Mouse (Mus musculus) heart, postnatal 0 days (tissue): ENCODE data around the gene Olfr765. TPM values are rescaled to one million over a fixed set of nuclear protein-coding genes. Genes with fewer than 3 reads are reported as not detected.
"Not testable (repeated sequence)": the region's sequence is repeated elsewhere in the genome, so short reads cannot be mapped to it uniquely, and the experiment has no call there.

ENCODE experiments used
- ATAC-seq: fragments of 200-750 bp; cut with Nextera tagmentation; 2 replicates; pipeline ENCODE4 v1.8.0; 2017; ENCODE audit warnings: low read depth, moderate number of reproducible peaks, moderate library complexity; ENCODE audit not compliant: insufficient read depth
- DNase-seq: peaks from one replicate; pipeline ENCODE4 v3.0.0-alpha.2; 2016; ENCODE audit warnings: low spot score
- H3K27ac ChIP-seq: fragments of 300-500 bp; sonication (generic); 2 replicates; pipeline ENCODE4 v1.5.1; 2014; ENCODE audit warnings: low read depth, mild to moderate bottlenecking
- H3K27me3 ChIP-seq: fragments of 300-500 bp; sonication (generic); 2 replicates; pipeline ENCODE4 v1.6.1; 2014; ENCODE audit warnings: low read length, mixed read lengths; ENCODE audit not compliant: control insufficient read depth, insufficient read depth
- H3K36me3 ChIP-seq: fragments of 300-500 bp; sonication (generic); replicated peaks from 2 replicates; pipeline ENCODE4 v1.6.1; 2014; ENCODE audit warnings: low read length, mixed read lengths; ENCODE audit not compliant: control insufficient read depth, insufficient read depth
- H3K4me1 ChIP-seq: fragments of 300-500 bp; sonication (generic); 2 replicates; pipeline ENCODE4 v1.6.1; 2014; ENCODE audit warnings: antibody characterized with exemption; ENCODE audit not compliant: control insufficient read depth, insufficient read depth
- H3K4me2 ChIP-seq: fragments of 300-500 bp; sonication (generic); 2 replicates; pipeline ENCODE4 v1.6.1; 2014; ENCODE audit warnings: low read depth, mild to moderate bottlenecking, low read length, moderate library complexity
- H3K4me3 ChIP-seq: fragments of 300-500 bp; sonication (generic); 2 replicates; pipeline ENCODE4 v1.5.1; 2014; ENCODE audit warnings: low read depth, low read length
- H3K9ac ChIP-seq: fragments of 300-500 bp; sonication (generic); replicated peaks from 2 replicates; pipeline ENCODE4 v1.6.1; 2014; ENCODE audit warnings: low read depth, low read length, mixed read lengths
- H3K9me3 ChIP-seq: fragments of 300-500 bp; sonication (generic); replicated peaks from 2 replicates; pipeline ENCODE4 v1.6.1; 2016; ENCODE audit warnings: low read length; ENCODE audit not compliant: control insufficient read depth
- CTCF ChIP-seq: IDR thresholded peaks from 2 replicates; pipeline ENCODE4 v1.5.1; 2016; ENCODE audit warnings: antibody characterized with exemption, control low read depth, low read depth
- EP300 ChIP-seq: IDR thresholded peaks from 2 replicates; pipeline ENCODE4 v1.6.1; 2016; ENCODE audit warnings: antibody characterized with exemption, low read depth
- WGBS: fragments of 180-500 bp; shearing (Covaris S2); extraction: QIAGEN DNeasy Blood & Tissue Kit; methylation state at CpG from one replicate; pipeline ENCODE4 v1.1.7; 2014; 5-methylcytosine and 5-hydroxymethylcytosine counted together
- polyA plus RNA-seq: library from polyadenylated mRNA; unstranded; fragments of >200 nt; fragmentation: Nextera tagmentation; extraction: Ambion mirVana; gene quantifications from 2 replicates; pipeline ENCODE4 v1.2.1, GENCODE M21; 2015
- total RNA-seq: library from RNA; depleted of rRNA; stranded (reverse); fragments of >200 nt; gene quantifications from 2 replicates; pipeline ENCODE4 v1.2.3, GENCODE M21; 2014; ENCODE audit warnings: low replicate concordance; rRNA removed

The Olfr765 gene
- total RNA-seq (not detected in 2 replicates), polyA plus RNA-seq (not detected in 2 replicates)

DNA sequence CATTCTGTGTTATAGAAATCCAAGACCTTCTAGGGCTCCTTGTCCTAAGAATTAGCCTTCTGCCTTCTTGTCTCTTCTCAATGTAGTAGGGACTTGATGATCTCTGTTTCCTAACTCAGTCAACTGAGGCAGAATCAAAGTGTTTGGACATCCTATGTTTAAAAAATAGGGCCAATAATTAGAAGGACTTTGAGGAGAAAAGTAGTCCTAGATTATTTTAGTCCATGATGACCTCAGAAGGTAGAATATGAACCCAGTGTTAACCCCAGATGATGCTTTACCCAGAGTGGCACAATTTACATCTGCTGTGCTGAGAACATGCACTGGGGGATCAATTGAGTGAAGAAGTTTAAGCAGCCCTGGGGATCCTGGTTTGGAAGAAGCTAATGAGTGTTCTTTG is at the start of gene Olfr765:
Gene Olfr765 (minus strand): TSS at position 101 of the 400 bp plus-strand sequence.
- ATAC-seq, H3K4me3 ChIP-seq, H3K36me3 ChIP-seq, H3K9ac ChIP-seq, H3K27me3 ChIP-seq, H3K9me3 ChIP-seq, H3K4me1 ChIP-seq, H3K27ac ChIP-seq, DNase-seq, H3K4me2 ChIP-seq: not testable (repeated sequence)

DNA sequence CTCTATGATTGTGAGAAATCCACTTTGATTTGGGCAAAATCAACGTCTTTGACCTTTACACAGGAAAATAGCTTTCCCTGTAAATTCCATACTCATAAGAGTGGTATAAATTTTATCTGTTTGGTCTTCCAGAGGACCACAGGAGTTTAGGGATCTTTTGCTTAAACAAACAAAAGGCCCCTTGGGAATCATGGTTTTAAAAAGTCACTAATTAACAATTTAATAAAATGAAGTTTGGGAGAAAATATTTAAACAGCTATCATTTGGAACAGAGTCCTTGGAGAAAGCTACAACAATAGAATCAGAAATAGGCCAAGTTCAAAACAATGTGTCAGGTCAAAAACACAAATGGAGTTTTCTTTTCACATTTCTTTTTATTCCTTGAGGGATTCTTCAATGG is 49.5 kb upstream of the Olfr765 start, which contains the start of gene Olfr768:
Gene Olfr768 (minus strand): TSS at position 101 of the 400 bp plus-strand sequence.
- Histone ChIP-seq H3K9ac (no peak within 1 kb of the TSS), H3K9me3 (no peaks in the 10 kb centered on the region), H3K4me3 (no peak within 1 kb of the TSS), H3K27me3 (no peaks in the 10 kb centered on the region), H3K4me1 (no peaks in the 10 kb centered on the region), H3K27ac (no peak within 1 kb of the TSS), H3K4me2 (no peak within 1 kb of the TSS), H3K36me3 (no peaks in the 10 kb centered on the region)
- DNase-seq = no peak
- no peak for TF ChIP-seq CTCF
- WGBS = 65% methylated on average over 1 of the region's 1 CpGs
- ATAC-seq = no peak

DNA sequence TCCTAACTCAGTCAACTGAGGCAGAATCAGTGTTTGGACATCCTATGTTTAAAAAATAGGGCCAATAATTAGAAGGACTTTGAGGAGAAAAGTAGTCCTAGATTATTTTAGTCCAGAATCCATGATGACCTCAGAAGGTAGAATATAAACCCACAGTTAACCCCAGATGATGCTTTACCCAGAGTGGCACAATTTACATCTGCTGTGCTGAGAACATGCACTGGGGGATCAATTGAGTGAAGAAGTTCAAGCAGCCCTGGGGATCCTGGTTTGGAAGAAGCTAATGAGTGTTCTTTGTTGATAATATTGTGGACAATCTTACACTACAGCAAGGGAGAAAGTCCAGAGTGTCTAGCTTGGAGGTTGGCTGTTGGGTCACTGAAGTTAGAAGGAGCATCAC is 33.0 kb upstream of the Olfr765 start, which contains the start of gene Olfr767:
Gene Olfr767 (minus strand): TSS at position 101 of the 400 bp plus-strand sequence.
- not testable (repeated sequence) for DNase-seq, H3K4me1 ChIP-seq, H3K4me3 ChIP-seq, H3K36me3 ChIP-seq, H3K4me2 ChIP-seq, H3K9ac ChIP-seq, ATAC-seq, H3K27ac ChIP-seq, H3K9me3 ChIP-seq, H3K27me3 ChIP-seq

DNA sequence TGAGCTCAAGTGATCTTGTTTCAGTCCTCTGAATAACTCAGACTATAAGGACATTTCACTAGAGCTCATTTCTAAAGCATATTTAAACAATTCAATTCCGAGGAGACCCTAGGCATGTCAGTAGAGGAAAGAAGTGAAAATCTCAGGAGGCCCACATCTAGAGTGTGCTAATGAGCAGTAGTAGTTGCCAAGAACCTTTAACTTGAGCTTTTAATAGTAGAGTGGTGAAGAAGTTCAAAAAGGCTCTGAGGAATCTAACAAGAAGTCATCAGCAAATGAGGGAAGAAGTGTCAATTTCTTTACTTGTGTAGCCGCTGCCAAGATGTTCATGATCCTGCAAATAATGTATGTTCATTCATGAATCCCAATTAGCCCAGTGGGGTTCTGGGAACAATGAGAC is 19.1 kb upstream of the Olfr765 start, which contains the start of gene Olfr766-ps1:
Gene Olfr766-ps1 (minus strand): TSS at position 101 of the 400 bp plus-strand sequence.
- DNase-seq (no peak), ATAC-seq (no peak)
- 70% methylated on average over 2 of the region's 2 CpGs for WGBS
- no peak within 1 kb of the TSS for H3K27ac ChIP-seq
- no peaks in the 10 kb centered on the region for H3K9me3 ChIP-seq
- no peaks in the 10 kb centered on the region for H3K36me3 ChIP-seq
- H3K27me3 ChIP-seq = no peaks in the 10 kb centered on the region
- no peak within 1 kb of the TSS for H3K9ac ChIP-seq
- H3K4me2 ChIP-seq = no peak within 1 kb of the TSS
- no peak within 1 kb of the TSS for H3K4me3 ChIP-seq
- H3K4me1 ChIP-seq = no peaks in the 10 kb centered on the region
- TF ChIP-seq CTCF (no peak), EP300 (no peak)

DNA sequence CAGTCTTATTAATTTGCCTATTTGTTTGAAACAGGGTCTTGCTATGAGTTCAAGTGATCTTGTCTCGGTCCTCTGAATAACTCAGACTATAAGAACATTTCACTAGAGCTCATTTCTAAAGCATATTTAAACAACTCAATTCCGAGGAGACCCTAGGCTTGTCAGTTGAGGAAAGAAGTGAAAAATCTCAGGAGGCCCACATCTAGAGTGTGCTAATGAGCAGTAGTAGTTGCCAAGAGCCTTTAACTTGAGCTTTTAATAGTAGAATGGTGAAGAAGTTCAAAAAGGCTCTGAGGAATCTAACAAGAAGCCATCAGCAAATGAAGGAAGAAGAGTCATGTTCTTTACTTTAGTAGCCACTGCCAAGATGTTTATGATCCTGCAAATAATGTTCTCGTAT is 10.0 kb downstream of the Olfr765 start, which contains the start of gene Olfr764-ps1:
Gene Olfr764-ps1 (minus strand): TSS at position 101 of the 400 bp plus-strand sequence.
- Histone ChIP-seq H3K27me3 (no peaks in the 10 kb centered on the region), H3K4me2 (no peak within 1 kb of the TSS), H3K4me1 (no peaks in the 10 kb centered on the region), H3K36me3 (no peaks in the 10 kb centered on the region), H3K9me3 (no peaks in the 10 kb centered on the region), H3K9ac (no peak within 1 kb of the TSS), H3K27ac (no peak within 1 kb of the TSS), H3K4me3 (no peak within 1 kb of the TSS)
- 57% methylated on average over 3 of the region's 3 CpGs for WGBS
- ATAC-seq (no peak), DNase-seq (no peak)
- no peak for TF ChIP-seq EP300
- TF ChIP-seq CTCF = no peak

DNA sequence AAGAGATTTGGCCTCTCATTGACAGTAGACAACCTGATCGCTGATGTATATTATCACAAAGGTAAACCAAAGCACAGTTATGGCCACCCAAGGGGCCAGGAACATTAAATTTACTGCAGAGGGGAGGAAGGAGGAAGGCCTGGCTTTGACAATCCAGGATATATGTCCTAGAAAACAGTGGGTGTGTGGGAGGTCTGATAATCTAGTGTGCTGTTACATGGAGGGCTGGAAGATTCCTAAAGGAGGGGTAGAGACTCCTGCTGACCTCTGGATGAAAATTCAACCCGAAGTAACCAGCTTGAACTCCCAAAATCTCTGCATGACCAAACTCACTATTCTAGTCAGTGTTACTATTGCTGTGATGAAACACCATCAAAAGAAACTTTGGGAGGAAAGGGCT is 21.5 kb downstream of the Olfr765 start:
- no peaks in the 10 kb centered on the region for H3K9me3 ChIP-seq
- ATAC-seq (no peak), DNase-seq (no peak)
- no peak overlapping the region for H3K9ac ChIP-seq
- TF ChIP-seq EP300 = no peak
- TF ChIP-seq CTCF = no peak
- no peaks in the 10 kb centered on the region for H3K27me3 ChIP-seq
- no peak overlapping the region for H3K4me3 ChIP-seq
- no peak overlapping the region for H3K27ac ChIP-seq
- 74% methylated on average over 2 of the region's 2 CpGs for WGBS
- H3K4me2 ChIP-seq = no peak overlapping the region
- no peaks in the 10 kb centered on the region for H3K36me3 ChIP-seq
- no peaks in the 10 kb centered on the region for H3K4me1 ChIP-seq
